In the genomic region with DNA sequence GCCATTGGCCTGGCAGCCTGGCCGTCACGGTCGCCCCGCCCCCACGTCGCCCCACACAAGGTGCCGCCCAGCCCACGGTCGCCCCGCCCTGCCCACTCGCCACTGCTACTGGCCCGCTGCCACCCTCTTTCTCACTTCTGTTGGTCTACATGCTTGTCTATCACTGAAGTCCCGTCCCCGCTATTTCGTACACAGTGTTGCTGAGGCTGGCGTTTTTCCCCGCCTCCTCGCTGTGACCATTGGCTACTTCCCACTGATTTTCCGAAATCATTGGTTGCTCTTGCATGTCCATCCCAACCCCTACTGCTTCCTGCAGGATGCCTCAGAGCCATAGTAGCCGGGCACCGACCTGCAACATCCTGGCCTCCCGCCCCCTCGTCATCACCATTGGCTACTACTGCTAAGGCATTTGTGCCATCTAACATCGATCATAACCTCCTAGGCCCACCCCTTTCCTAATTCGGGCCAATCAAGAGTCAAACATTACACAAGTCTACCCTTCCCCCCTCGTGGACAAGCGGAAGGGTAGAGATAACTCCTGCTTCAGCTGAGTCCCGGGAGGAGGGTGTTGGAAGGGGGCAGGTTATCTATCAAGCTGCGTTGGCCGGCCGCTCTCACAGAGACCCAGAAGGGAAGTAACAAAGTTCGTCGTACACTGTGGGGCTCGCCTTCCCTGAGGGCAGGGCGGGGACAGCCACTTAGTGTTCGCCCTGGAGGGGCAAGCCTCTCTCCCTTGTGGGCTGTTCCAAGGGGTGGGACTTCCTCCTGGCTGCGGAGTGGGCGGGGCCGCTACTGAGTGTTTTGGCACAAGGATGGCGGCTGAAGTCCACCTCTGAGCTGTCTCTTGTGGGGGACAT, we compare ENCODE assay signal across 8 mouse cellular contexts. TPM values are rescaled to one million over a fixed set of nuclear protein-coding genes. Genes with fewer than 3 reads are reported as not detected.
DNase-seq lines count a peak whose midpoint lies in the region; ATAC-seq and TF ChIP-seq lines count a peak whose summit lies in the region.

No protein-coding gene starts in this region.

- H3K4me2 ChIP-seq in forebrain, embryonic 15.5 days (replicated peaks): peak overlapping the region; percentile 63

- H3K36me3 ChIP-seq in ES-E14 (ENCODE audit: control insufficient read depth, insufficient read depth, low read length, poor library complexity, severe bottlenecking): peaks cover 1% of the 10 kb centered on the region; the same call in 1 of the 2 replicates
- 0 out of 2 replicates have a peak, but pooled peaks cover 6% of the 10 kb centered on the region for H3K36me3 ChIP-seq in forebrain, embryonic 15.5 days

- H3K9ac ChIP-seq in ES-E14 (ENCODE audit: insufficient read depth, low read depth, low read length, poor library complexity, severe bottlenecking): peak overlapping the region; percentile 74
- peak overlapping the region; percentile 61 for H3K9ac ChIP-seq in forebrain, embryonic 15.5 days (replicated peaks)

- in situ Hi-C loops in ES-E14 (cut with MboI; ENCODE audit: low sequenced_read_pairs in 2 of 2, unreplicated experiment in 2 of 2): no loop called here

- TF ChIP-seq POLR2A in lung, adult 2 months (IDR thresholded peaks at IDR 0.05; ENCODE audit: borderline replicate concordance, extremely low read depth, low read depth, low read length): peak; percentile 89

- peaks cover 0 to 3% of the 10 kb centered on the region in 2 experiments; a peak in 1 of 4 replicates for H3K4me1 ChIP-seq in ES-E14 (ENCODE audit: control insufficient read depth in 2 of 2, insufficient read depth in 2 of 2, low read length in 2 of 2, poor library complexity in 1 of 2)
- H3K4me1 ChIP-seq in forebrain, embryonic 15.5 days: peaks cover 28% of the 10 kb centered on the region
- peaks cover 17% of the 10 kb centered on the region for H3K4me1 ChIP-seq in lung, adult 2 months (ENCODE audit: control insufficient read depth, insufficient read depth, low read length)

- DNase-seq in ES-E14 (ENCODE audit: low read depth, low spot score): peak; percentile 98
- DNase-seq in cerebellum, adult 11-12 months: peak; percentile 100
- DNase-seq in heart, postnatal 25 days (ENCODE audit: low spot score): peak; percentile 100
- peak; percentile 100 for DNase-seq in layer of hippocampus, adult 18-20 months (ENCODE audit: low spot score in 2 of 2)
- peak; percentile 100 for DNase-seq in lung, adult 2 months
- peak; percentile 99 to 100 for DNase-seq in thymus, adult 18-20 months

- no peaks in the 10 kb centered on the region for H3K9me3 ChIP-seq in ES-E14 (ENCODE audit: control insufficient read depth, insufficient read depth, low read depth, low read length)
- no peaks in the 10 kb centered on the region for H3K9me3 ChIP-seq in forebrain, embryonic 15.5 days

- no peaks in the 10 kb centered on the region for H3K27me3 ChIP-seq in forebrain, embryonic 15.5 days

- intact Hi-C loops in heart, postnatal 25 days (cut with DNase I): no loop called here

- peak overlapping the region; percentile 73 for H3K27ac ChIP-seq in ES-E14 (ENCODE audit: insufficient read depth, low read depth, low read length, poor library complexity, severe bottlenecking)
- H3K27ac ChIP-seq in forebrain, embryonic 15.5 days (replicated peaks): peak overlapping the region; percentile 96

- under 1% methylated on average over 40 of the region's 40 CpGs for WGBS in forebrain, embryonic 15.5 days
- WGBS in lung, adult 2 months: under 1% methylated on average over 35 of the region's 40 CpGs

- peak; percentile 99 for ATAC-seq in forebrain, embryonic 15.5 days (replicated peaks)
- ATAC-seq in neutrophil, adult 5-6 weeks (ENCODE audit: extremely low read depth, insufficient number of reproducible peaks, low FRiP score, poor library complexity, severe bottlenecking): peak; percentile 88

- no peak for TF ChIP-seq CTCF in lung, adult 2 months (IDR thresholded peaks at IDR 0.05; ENCODE audit: insufficient read depth, low read length)

- peak overlapping the region; percentile 89 to 95 for H3K4me3 ChIP-seq in ES-E14 (ENCODE audit: insufficient read depth in 1 of 2, low read depth in 1 of 2, low read length in 2 of 2, poor library complexity in 1 of 2, severe bottlenecking in 1 of 2)
- H3K4me3 ChIP-seq in forebrain, embryonic 15.5 days: peak overlapping the region; percentile 97
- H3K4me3 ChIP-seq in lung, adult 2 months (replicated peaks; ENCODE audit: extremely low read depth, low read depth, low read length): peak overlapping the region; percentile 79

TF ChIP-seq in ES-E14, 5 proteins besides CTCF, POLR2A, EP300 and RAD21:
- TF ChIP-seq MAFK (IDR thresholded peaks at IDR 0.05; ENCODE audit: insufficient read depth, low read depth, low read length) (peak; percentile 87), ZC3H11A (IDR thresholded peaks at IDR 0.05; ENCODE audit: borderline replicate concordance, low read depth, low read length) (no peak), CHD2 (IDR thresholded peaks at IDR 0.05; ENCODE audit: low read depth, low read length) (peak; percentile 88), HCFC1 (IDR thresholded peaks at IDR 0.05; ENCODE audit: borderline replicate concordance, insufficient read depth, low read length) (no peak), ZNF384 (IDR thresholded peaks at IDR 0.05; ENCODE audit: low read depth, low read length) (no peak)
TF ChIP-seq in ES-E14: peak in this region for 2.

RNA-seq across cellular contexts. Expression of a gene that starts 0.5 kb away (rescaled TPM):
- 14.6 and 15.7 TPM in 2 replicates for total RNA-seq in ES-E14 (2012; rRNA removed)
- polyA plus RNA-seq in forebrain, embryonic 15.5 days (2015; fragmentation: Nextera tagmentation; extraction: Ambion mirVana): 50.8 and 52.6 TPM in 2 replicates
- 10 to 100 TPM; 17.0 to 17.4 TPM for total RNA-seq in heart, postnatal 25 days (2021)
- total RNA-seq in layer of hippocampus, adult 18-20 months (2021): 10 to 100 TPM; 49.4 to 54.7 TPM
- 40.2 and 62.6 TPM in 2 replicates for polyA plus RNA-seq in lung, adult 2 months (2012; rRNA removed)
- 6.5 and 7.8 TPM in 2 replicates for total RNA-seq in neutrophil, adult 5-6 weeks (2017)

RNA-seq across cellular contexts. Expression of a gene that starts 24.7 kb away (rescaled TPM):
- total RNA-seq in ES-E14 (2012; rRNA removed): 44.4 and 56.9 TPM in 2 replicates
- polyA plus RNA-seq in forebrain, embryonic 15.5 days (2015; fragmentation: Nextera tagmentation; extraction: Ambion mirVana): 51.7 and 53.4 TPM in 2 replicates
- total RNA-seq in heart, postnatal 25 days (2021): 10 to 100 TPM; 49.0 to 55.6 TPM
- total RNA-seq in layer of hippocampus, adult 18-20 months (2021): 100 to 1,000 TPM; 108 to 113 TPM
- polyA plus RNA-seq in lung, adult 2 months (2012; rRNA removed): 107 and 131 TPM in 2 replicates
- 23.3 and 28.6 TPM in 2 replicates for total RNA-seq in neutrophil, adult 5-6 weeks (2017)

RNA-seq across cellular contexts. Expression of a gene that starts 24.7 kb away (rescaled TPM):
- 0.16 and 0.18 TPM in 2 replicates for total RNA-seq in ES-E14 (2012; rRNA removed)
- polyA plus RNA-seq in forebrain, embryonic 15.5 days (2015; fragmentation: Nextera tagmentation; extraction: Ambion mirVana): not detected in 2 replicates
- not detected for total RNA-seq in heart, postnatal 25 days (2021)
- under 1 TPM; 0.32 to 0.36 TPM for total RNA-seq in layer of hippocampus, adult 18-20 months (2021)
- polyA plus RNA-seq in lung, adult 2 months (2012; rRNA removed): 24.4 and 37.5 TPM in 2 replicates
- total RNA-seq in neutrophil, adult 5-6 weeks (2017): not detected in 2 replicates

RNA-seq across cellular contexts. Expression of a gene that starts 32.4 kb away (rescaled TPM):
- not detected in 2 replicates for total RNA-seq in ES-E14 (2012; rRNA removed)
- polyA plus RNA-seq in forebrain, embryonic 15.5 days (2015; fragmentation: Nextera tagmentation; extraction: Ambion mirVana): 0.09 TPM in 1 of 2 replicates, not detected in the other
- under 1 TPM; 0.17 to 0.18 TPM for total RNA-seq in heart, postnatal 25 days (2021)
- total RNA-seq in layer of hippocampus, adult 18-20 months (2021): under 1 TPM; 0.99 TPM
- polyA plus RNA-seq in lung, adult 2 months (2012; rRNA removed): not detected in 2 replicates
- not detected in 2 replicates for total RNA-seq in neutrophil, adult 5-6 weeks (2017)

RNA-seq across cellular contexts. Expression of a gene that starts 39.4 kb away (rescaled TPM):
- 3.3 TPM in 2 replicates for total RNA-seq in ES-E14 (2012; rRNA removed)
- 0.55 and 0.60 TPM in 2 replicates for polyA plus RNA-seq in forebrain, embryonic 15.5 days (2015; fragmentation: Nextera tagmentation; extraction: Ambion mirVana)
- total RNA-seq in heart, postnatal 25 days (2021): under 1 TPM; 0.45 to 0.75 TPM
- total RNA-seq in layer of hippocampus, adult 18-20 months (2021): 1 to 10 TPM; 1.7 to 2.2 TPM
- polyA plus RNA-seq in lung, adult 2 months (2012; rRNA removed): 1.0 and 1.4 TPM in 2 replicates
- total RNA-seq in neutrophil, adult 5-6 weeks (2017): 2.0 and 3.0 TPM in 2 replicates

Comparison
In these comparisons a context has a peak if more than half of its experiments do, and no peak if none do; other contexts are left out.
1. Peak in every context shown above with its lines: DNase-seq, ATAC-seq, H3K4me3 ChIP-seq and H3K27ac ChIP-seq.